Mouse (Mus musculus): ENCODE results near the gene Psrc1.

Gene Psrc1

DNA sequence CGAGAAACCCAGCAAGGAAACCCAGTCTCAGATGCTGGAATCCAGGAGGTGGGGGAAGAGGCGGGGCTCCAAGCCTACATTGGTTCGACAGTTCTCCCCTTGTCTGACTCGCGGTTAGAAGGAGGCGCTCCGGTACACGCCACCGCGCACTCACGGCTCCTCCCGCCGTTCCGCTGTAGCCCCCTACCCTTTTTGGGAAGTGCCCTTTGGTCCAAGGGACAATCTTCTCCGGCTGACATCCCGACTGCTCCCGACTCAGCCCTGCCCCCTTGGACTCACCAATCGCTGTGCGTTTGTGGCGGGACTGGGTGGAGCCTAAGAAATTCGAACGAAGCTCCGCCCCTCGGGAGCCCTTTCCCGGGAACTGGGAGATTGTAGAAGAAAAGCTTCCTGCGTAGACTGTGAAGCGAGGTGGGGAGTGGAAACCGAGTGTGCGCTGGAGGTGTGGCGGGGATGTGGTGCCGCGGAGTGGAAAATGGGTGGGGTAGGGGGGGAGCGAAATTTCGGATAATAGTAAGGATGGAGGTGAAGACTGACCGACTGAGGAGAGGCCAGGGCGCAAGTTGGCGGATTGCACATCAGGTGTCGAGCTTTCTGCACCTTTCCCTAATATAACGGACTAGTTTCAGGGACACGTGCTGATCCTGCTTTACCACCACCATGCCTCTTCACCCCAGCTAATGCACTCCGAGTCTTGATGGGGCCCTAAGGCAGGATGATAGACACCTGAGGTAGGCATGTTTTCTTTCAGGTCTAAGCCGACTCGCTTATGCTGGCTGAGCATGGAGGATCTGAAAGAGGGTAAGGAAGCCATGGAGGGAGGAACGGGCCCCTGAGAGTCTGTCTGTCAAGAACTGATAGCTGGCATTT lies at the start of gene Psrc1:
Gene Psrc1 (plus strand): TSS at position 355 of the 870 bp plus-strand sequence.
- DNase-seq: peak; percentile 86

DNA sequence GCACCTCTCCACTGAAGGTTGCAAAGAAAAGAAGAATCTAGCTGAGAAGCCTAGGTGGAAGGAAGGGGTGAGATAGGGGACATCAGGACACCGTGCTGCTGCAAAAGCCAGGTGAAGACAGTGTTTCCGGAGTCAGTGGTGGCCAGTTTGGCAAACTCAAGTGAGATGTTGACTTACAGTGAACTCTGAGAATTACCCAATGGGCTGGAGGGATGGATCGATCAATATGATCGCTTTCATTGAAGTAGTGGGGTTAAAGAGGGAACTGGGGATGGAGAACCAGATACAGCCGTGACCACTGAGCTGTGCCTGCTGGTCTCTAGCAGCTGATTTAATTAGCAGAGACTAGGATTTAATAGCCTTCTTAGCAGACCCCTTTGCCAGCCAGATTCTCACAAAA lies 46.8 kb upstream of the Psrc1 start:
- DNase-seq: no peak

DNA sequence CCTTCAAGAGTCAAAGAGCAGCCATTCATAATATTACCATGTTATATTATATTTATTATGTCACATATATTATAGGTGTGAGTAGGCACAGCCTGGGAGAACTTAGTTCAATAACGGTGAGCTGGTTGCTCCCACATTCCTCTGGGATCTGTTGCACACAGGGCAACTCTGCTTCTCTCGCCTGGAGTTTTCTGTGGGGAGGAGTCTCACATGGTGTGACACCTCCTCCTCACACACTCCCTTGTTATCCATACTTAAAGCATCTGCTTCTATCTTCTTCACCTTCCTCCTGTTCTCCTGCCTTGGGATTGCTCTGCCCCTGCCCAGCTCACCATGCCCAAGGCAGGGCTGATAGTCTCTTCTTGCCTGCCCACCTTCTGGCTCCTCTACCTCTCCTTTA lies 42.6 kb upstream of the Psrc1 start:
- DNase-seq: no peak

DNA sequence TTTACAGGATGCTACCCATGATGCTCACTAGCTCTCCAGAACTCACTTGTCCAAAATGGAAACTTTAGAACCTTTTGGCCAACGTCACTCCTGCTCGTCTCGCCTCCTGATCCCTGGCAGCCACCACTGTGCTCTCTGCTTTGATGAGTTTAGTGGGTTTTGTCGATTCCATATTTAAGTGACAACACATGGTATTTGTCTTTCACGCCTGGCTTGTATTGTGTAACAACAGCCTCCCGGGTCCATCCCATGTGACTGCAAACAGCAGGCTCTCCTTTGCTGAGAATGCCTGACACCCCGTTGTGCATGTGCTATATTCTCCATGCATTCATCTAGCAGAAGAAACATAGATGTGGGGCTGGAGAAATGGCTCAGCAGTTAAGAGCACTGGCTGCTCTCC lies 41.5 kb upstream of the Psrc1 start:
- DNase-seq: no peak

DNA sequence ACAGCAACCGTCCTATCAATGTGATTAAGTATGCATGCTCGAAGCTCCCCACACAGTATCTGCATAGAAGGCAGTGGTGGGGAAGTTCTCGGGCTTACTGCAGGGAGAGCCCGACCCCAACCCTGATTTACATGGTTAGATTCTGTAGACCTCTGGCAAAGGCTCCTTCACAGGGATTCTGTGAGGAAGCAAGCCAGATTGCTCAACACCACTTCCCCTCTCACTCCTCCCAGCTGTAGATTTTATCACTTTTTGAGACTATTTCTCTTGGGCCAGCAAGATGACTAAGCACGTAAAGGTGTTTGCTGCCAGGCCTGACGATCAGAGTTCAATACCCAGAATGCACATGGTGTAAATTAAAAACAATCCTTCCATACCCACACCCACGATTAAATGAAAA lies 37.8 kb upstream of the Psrc1 start:
- no peak for DNase-seq

DNA sequence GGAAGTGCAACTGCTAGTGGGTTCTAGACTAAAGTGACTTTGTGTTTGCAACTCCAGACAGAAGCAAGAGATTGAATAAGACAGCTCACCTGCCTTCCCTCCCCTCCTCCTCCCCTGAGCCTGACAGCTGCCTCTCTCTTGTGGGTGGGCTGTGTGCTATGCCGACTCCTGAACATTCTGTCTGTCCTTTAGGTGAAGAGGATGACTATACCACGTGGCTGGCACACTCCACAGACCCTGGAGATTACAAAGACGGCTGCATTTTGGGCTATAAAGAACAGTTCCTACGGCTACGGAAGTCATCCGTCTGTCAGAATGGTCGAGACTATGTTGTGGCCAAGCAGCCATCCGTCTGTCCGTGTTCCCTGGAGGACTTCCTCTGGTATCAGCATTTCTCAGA lies 35.3 kb upstream of the Psrc1 start:
- no peak for DNase-seq

DNA sequence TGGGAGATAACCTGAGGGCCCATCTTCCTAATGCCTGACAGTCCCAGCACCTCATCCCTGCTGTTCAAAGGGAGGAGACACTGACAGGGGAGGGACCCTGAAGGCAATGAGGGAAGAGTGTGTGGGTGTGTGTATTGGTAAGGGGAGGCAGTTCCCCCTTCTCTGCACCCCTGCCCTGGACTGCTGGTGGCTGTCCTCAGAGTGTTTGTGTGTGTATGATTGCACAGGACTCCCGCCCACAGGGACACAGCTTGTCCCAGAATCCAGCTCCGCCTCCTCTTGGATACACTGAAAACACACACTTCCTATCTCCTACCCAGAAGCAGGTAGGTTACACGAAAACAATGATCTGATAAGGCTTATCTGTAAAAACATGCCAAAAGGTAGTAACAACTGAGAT lies 28.4 kb upstream of the Psrc1 start:
- DNase-seq: no peak

DNA sequence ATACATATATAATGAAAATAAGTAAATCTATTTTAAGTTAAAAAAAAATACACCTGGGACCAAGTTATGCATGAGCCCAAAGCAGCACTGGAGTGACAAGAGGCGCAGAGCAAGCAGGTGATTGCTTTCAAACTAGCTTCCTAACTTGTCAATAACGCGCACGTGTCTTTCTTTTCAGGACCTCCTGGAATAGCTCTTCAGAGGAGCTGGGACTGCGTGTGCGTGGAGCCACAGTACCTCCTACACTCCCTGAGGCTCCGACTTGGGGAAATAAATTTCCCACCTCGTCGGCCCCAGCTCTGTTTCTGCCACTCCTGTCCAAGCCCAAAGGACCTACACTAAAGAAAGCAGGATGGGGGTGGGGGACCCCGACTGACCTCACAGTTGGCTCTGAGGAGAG lies 26.6 kb upstream of the Psrc1 start:
- DNase-seq: no peak

DNA sequence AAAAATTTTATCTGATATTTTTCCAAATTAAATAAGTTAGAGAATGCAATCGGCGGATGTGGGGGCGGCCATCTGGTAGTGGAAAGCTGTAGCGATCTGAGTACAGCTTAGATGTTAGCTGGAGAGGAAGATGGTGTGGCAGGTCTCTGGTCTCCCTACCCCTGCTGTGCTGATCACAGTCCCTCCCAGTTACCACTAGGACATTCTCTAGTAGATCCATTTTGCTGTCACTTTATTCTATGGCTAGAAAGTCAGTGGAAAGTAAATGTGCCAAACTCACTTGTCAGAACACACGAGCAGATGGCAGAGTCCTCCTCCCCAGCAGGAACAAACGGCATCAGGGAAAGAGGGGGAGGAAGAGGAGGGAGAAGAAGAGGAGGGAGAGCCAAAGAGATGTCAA lies 25.2 kb upstream of the Psrc1 start:
- no peak for DNase-seq

DNA sequence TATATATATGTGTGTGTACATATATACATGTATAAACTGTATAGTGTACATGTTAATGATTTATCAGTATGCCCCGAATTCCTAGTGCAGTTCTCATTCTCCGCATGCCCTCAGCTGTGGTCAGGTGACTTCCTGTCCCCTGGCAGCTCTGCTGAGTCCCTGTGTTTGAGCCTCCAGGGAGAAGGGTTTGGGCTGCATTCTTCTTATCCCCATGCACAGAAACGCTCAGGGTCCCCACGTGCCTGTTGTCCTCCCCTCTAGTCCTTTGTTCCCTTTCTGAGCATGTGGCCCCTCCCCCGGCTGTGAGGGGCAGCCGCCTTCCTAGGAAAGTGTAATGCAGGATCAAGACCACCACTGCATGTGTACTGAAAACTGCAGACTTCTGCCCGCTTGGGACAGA lies 22.7 kb upstream of the Psrc1 start:
- DNase-seq: no peak

DNA sequence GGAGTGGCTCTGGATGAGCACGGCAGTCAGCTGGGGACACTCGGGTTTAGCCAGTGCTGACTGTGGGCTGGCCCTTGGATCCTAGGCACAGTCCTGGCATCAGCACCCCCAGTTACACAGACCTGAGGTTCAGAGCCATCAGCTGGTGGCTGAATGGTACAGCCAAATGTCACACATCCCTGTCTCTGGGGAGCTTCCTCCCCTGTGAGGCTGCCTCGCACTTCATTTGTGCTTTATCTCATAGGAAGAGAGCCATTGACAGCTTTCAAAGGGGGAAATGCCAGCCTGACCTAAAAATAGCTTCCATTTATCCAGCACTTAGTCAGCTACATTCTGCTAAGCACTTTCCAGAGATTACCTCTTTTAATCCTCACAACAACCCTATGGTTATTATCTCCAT lies 20.0 kb upstream of the Psrc1 start:
- DNase-seq: no peak

DNA sequence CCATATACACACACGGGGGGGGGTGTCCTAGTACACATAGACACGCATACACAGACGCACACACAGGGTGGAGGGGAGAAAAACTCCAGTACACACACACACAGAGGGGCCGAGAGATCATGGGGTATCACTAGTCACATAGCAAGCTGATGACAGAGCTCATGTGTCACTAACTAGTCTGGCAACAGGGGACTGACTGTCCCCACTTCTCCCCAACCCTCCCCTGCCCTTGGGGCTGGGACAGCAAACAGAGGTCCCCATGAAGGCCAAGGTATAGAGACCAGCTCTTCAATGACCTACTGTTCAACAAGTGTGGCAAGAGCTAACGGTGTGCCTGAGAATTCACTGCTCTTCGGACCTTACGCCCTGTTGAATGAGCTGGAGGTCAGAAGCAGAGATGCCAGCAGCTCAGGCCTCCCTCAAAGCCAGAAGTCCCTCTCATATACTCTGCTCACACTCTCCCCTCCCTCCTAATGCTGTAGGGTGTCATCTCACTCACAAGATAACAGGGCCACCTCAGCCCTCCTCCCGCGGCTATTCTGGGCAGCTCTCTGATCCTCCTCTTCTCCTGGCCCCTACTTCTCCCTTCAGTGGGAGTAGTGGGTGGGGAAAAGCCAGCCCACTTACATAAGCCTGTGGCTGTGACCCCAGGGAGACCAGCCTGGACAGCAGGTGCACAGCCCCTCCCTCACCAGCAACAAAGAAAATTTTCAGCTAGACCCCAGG lies 19.2 kb upstream of the Psrc1 start, which contains the start of gene Mybphl:
Gene Mybphl (plus strand): TSS at position 642 of the 726 bp plus-strand sequence.
- no peak for DNase-seq

DNA sequence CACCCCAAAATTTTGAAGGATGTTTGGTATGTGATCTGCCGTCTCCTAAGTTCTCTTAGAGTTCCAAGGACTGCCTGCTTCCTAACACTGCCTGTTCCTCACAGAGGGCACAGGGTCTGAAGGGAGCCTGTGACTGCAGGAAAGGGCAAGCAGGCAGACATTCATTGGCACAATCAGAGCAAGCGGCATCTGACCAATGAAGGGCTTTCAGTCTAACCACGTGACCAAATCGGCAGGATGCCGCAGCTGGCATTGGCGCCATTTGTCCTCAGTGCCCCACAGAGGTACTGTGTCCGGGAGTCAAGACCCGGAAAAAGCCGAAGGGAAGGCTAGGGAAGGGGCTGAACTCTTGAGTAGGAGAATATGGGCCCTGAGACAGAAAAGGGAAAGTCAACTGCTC lies 16.5 kb upstream of the Psrc1 start:
- DNase-seq: no peak

DNA sequence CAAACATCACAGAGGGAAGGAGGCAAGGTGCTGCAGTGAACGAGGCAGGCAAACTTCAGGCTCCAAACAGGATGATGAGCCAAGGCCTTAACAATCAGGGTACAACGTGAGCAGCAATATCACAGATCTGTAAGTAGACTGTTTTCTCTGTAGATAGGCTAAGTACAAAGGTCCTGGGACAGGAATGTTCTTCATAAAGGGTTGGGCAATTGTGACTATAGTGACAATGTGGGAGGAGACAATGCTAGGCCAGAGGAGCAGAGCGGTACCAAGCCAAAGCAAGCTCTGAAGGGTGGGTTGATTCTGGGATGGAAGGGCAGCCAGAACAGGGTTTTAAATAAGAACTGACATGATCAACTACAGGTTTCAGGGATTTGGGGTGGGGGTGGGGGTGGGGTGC lies 15.8 kb upstream of the Psrc1 start:
- DNase-seq: no peak

DNA sequence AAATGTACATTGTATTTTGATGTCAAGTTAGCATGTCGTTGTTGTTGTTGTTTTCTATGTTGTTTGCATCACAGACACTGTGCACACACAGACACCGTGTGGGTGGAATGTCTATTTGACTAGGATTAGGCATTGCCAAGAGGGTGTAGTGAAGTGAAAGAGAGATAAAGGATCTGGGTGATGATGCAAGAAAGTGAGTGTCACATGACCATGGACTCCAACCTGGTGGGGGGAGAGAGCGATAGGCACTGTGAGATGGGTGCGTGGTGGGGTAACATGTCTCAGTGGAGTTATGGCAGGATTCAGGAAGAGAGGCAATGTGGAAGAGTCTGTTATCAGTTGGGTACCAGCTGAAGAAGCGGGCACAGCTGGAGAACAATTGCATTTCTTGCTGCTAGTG lies 14.9 kb upstream of the Psrc1 start:
- DNase-seq: no peak

DNA sequence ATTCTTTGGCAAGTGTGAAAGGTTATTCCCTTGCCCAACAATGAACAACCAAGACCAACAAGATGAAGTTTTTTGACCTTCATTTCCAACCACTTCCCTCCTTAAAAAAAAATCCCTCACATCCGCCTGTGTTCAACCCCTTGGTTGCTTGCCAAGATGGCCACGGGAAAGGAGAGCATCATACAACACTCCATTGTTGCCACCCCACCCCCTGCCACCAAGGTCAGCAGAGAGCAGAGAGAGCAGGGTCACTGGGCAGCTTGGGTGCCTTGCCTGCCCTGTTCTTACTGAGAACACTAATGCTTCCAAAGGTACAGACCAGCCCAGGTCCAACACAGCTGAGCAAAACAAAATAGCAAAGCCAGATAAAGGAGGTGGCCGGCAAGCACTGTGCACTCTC lies 11.4 kb upstream of the Psrc1 start:
- DNase-seq: no peak

DNA sequence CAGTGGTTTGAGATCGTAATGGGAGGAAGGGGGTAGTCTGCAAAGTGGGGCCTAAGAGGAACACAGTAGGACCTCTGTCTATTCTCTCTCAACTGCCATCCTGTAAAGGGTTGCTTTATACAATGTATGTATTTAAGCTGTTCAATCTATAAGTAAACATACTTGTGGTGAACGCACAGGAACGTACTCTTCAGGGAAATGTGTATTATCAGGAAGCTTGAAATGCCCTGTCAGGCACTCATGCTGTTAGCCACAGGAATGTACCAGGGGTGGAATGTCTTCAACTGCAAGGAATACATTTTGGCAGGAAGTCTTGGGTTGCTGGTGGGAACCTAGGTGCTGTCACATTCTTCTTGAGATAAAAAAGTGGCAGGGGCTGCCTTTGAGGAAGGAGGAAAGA lies 10.9 kb upstream of the Psrc1 start:
- no peak for DNase-seq

DNA sequence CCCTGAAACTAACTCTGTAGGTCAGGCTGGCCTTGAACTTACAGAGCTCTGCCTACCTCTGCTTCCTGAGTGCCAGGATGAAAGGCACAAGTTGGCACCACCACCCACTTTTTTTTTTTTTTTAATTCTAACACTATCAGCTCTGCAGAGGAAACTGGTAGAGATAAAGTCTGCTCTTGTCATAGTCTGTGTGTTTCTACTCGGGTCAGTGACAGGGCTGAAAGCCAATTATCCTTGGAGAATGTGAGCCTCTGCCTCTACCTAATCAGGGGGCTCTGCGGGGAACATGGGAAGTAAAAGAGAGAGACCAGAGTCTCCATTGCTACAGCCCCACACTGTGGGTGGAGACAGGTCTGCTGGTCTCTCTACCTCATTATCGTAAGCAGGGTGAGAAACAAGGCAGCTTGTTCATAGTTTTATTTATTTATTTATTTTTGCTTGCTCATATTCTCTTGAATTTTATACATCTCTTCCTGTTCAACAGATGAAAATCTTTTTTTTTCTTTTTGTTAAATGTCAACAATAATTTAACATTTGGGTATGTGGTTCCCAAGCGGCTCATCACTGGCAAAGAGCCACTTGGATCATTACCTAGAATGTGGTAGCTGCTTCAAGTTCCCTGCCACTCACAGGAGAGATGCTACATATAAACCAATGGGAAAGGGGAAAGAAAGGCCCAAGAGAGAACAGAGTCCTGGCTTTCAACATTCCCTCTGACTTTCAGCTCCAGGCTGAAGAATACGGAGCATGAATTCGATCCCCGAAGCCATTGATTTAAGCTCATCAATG lies 4.6 kb upstream of the Psrc1 start:
- DNase-seq: no peak

DNA sequence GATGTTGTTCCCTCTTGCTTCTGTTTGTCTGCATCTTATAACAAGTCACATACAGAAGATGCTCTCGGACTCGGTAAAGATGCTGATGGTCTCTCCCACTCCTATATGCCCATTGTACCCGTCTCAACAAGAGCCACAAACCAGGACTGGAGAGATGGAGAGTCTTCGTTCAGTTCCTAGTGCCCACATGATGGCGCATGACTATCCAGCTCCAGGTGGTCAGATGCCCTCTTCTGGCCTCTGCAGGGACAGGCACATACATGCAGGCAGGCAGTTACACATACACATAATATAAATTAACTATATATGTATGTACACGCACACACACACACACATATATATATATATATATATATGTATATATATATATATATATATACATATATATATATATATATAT lies 2.9 kb upstream of the Psrc1 start:
- peak; percentile 35 for DNase-seq

DNA sequence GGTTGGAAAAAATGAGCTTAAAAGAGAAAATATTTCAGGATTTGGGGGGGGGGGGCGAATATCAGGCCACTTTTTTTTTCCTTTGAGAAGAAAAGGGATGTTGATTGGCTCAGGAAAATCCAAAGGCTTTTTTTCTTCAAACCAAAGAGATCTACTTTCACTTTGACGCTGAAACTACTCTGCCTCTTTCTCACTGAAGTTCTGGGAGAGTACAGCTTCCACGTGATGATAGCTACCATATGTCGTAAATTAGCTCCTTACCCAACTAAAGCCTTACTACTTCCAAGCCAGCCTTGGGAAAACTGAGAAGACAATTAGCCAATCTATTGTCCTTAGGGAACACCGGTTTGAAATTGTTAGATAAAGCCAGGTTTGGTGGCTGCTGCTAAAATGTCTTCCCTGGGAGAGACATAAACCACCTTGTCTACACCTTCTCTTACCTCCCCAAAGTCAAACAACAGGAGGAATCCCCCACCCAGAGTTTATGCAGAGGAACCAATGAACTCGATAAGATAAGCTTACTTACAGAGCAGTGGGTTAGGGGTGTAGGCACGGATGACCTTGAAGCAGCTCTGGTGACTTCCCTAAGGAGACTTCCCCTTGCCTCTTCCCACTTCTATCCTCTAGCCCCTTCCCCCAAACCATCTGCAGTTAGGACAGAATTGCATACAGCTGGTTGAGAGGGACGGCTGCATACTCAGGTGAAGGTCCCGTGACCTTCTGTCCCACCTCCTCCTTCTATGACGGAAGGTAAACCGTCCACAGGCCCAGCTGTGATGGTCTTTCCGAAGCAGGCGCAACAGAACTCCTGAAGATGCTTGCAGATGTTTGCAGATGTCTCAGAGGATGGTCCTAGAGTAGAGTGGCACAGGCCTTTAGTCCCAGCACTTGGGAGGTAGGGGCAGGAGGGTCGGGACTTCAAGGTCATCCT lies 1.4 kb upstream of the Psrc1 start:
- no peak for DNase-seq

DNA sequence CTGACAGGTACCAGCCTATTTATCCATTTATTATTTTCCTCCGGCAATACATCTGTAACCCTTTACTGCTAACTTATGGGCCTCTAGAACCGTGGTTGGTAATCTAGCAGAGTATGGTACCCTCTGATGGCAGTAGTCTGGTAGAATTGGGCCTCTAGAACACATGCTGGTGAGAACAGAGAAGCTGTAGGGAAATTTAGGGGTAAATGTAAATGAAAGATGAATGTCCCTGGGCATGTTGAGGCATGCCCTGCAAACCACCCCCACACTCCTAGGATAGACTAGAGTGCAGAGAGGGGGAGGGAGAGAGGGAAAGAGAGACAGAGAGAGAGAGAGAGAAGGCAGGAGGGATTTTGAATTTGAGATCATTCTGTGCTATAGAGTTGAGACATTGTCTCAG lies 786 bp downstream of the Psrc1 start:
- no peak for DNase-seq

DNA sequence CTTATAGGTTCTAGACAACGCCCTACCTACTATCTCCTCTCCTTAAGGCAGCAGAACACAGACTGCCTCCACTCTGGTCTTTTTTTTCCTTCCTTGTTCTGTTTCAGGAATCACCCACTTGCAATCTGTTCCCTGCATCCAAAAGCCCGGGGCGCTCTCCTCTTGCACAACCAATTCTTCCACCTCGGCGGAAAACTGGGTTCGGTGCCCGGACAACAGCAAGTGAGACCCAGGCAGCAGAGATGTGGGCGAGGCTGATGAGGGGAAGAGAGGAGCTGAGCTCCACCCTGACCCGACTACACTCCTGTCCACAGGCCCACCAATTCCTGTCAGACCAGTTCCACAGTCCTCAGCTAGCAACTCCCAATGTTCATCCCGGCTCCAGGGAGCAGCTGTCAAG lies 2.5 kb downstream of the Psrc1 start:
- no peak for DNase-seq
